Mouse (Mus musculus) bone marrow macrophage, adult 2 months (primary cell): Measurements from ENCODE around the gene Sowahb. TPM values are rescaled to one million over a fixed set of nuclear protein-coding genes. Genes with fewer than 3 reads are reported as not detected.
"Not testable (repeated sequence)": the region's sequence is repeated elsewhere in the genome, so short reads cannot be mapped to it uniquely, and the experiment has no call there.

Source experiments
- H3K27ac ChIP-seq: 2 replicates; pipeline ENCODE4 v1.5.1; 2012; ENCODE audit warnings: low read depth, low read length; ENCODE audit not compliant: insufficient read depth
- H3K4me1 ChIP-seq: 2 replicates; pipeline ENCODE4 v1.6.1; 2012; ENCODE audit warnings: low read length; ENCODE audit not compliant: control insufficient read depth, insufficient read depth
- H3K4me3 ChIP-seq: 2 replicates; pipeline ENCODE4 v1.5.1; 2012; ENCODE audit warnings: mild to moderate bottlenecking, low read length, moderate library complexity; ENCODE audit not compliant: insufficient read depth
- CTCF ChIP-seq: IDR thresholded peaks from 2 replicates; pipeline ENCODE4 v1.5.1; 2012; ENCODE audit warnings: low read depth, mild to moderate bottlenecking, low read length, moderate library complexity
- POLR2A ChIP-seq: IDR thresholded peaks from 2 replicates; pipeline ENCODE4 v1.6.1; 2012; ENCODE audit warnings: mild to moderate bottlenecking, low read depth, low read length, borderline replicate concordance
- polyA plus RNA-seq: library from polyadenylated mRNA; stranded (reverse); fragments of >200 nt; gene quantifications from 2 replicates; pipeline ENCODE4 v1.2.4, GENCODE M21; 2012; ENCODE audit not compliant: missing spikeins, insufficient read depth, insufficient read length

The Sowahb gene
- polyA plus RNA-seq, 1 experiment: not detected

- Histone ChIP-seq H3K4me3 (no peak overlapping the region), H3K27ac (no peak overlapping the region), H3K4me1 (peaks cover 30% of the 10 kb centered on the region)
- TF ChIP-seq POLR2A (no peak), CTCF (no peak)
Measured at GRCm38 (mm10) chr5:93027120-93027675, 17.6 kb downstream of the Sowahb start.

DNA sequence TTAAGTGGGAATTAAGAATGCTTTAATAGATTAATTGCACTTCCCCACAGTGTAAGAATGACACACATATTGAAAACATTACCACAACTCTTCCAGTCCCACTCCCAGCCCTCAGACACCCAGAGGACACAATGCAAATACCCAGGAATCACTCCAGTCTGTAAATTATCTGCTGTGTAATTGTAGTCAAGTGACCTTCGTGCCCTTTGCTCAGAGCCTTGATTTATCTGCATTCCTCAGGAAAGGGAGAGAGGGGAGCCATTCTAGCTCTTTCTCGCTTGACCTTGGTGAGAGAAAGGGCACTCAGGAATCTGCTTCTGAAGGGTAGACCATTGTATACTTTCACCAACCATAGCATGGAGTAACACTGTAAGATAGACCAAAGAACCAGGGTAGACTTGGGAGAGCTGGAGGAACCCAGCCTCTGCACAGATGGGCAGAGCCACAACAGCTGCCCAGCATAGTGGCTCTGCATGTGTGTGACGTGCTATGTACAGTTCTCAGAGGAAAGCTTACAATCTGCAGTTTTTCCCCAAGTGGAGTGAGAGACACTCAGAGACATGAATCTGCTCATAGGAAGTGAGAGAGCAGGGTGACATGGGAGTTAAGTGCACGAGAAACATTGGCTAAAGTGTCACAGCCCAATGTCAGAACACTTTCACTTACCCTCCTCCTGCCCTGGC is 18.2 kb downstream of the Sowahb start:
- Histone ChIP-seq H3K4me3 (no peak overlapping the region), H3K4me1 (peaks cover 28% of the 10 kb centered on the region), H3K27ac (no peak overlapping the region)
- TF ChIP-seq CTCF (no peak), POLR2A (no peak)

- Histone ChIP-seq H3K4me1 (peaks cover 24% of the 10 kb centered on the region), H3K27ac (no peak overlapping the region), H3K4me3 (no peak overlapping the region)
- no peak for TF ChIP-seq POLR2A
- no peak for TF ChIP-seq CTCF
Measured at GRCm38 (mm10) chr5:93024754-93025280, 20.0 kb downstream of the Sowahb start.

- Histone ChIP-seq H3K27ac (no peak overlapping the region), H3K4me1 (peaks cover 23% of the 10 kb centered on the region)
- TF ChIP-seq POLR2A (no peak), CTCF (no peak)
Measured at GRCm38 (mm10) chr5:93022126-93022797, 22.6 kb downstream of the Sowahb start.

GRCm38 (mm10) chr5:93020024-93020666 is 24.7 kb downstream of the Sowahb start:
- peaks cover 16% of the 10 kb centered on the region for H3K4me1 ChIP-seq
- TF ChIP-seq POLR2A (no peak), CTCF (no peak)
- H3K4me3 ChIP-seq: no peak overlapping the region
- no peak overlapping the region for H3K27ac ChIP-seq

More at GRCm38 (mm10) chr5:93022126-93022797, 22.6 kb downstream of the Sowahb start:
- H3K4me3 ChIP-seq: no peak overlapping the region

DNA sequence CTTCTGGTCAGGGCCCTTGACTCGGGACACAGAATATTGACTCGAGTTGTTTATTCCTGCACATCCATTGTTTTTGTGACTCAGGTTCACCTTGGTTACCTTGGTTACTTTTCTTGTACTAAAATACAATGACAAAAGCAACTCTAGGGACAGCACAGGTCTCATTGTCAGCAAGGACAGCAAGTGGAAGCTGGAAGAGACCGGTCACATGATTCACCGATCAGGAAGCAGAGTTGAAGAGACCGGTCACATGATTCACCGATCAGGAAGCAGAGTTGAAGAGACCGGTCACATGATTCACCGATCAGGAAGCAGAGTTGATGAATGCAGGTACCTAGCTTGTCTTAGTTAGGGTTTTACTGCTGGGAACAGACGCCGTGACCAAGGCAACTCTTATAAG is 25.6 kb downstream of the Sowahb start:
- peaks cover 16% of the 10 kb centered on the region for H3K4me1 ChIP-seq
- H3K27ac ChIP-seq, H3K4me3 ChIP-seq: not testable (repeated sequence)

- TF ChIP-seq POLR2A (no peak), CTCF (no peak)
- Histone ChIP-seq H3K4me3 (no peak overlapping the region), H3K4me1 (peaks cover 16% of the 10 kb centered on the region), H3K27ac (no peak overlapping the region)
Measured at GRCm38 (mm10) chr5:93017678-93018077, 27.1 kb downstream of the Sowahb start.

DNA sequence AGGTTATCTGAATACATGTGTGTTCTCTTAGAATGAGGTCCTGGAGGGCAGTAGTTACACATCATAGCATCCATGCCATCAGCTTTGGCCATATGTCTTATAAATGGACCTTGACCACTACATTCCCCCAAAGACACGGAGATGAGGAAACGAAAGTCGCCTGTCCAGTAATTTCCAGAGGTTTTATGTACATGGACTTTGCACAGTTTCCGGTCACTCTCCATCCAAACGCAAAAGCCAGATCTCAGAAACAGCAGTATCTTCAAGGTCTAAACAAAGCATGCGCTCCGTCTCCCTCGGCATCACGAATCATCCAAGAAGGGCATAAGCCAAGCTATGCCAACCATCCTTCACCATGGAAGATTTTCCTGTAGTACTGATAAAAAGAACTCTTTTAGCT is 36.6 kb downstream of the Sowahb start:
- TF ChIP-seq CTCF (no peak), POLR2A (no peak)
- H3K27ac ChIP-seq: no peak overlapping the region
- peaks cover 6% of the 10 kb centered on the region; the same call in 1 of the 2 replicates for H3K4me1 ChIP-seq
- no peak overlapping the region for H3K4me3 ChIP-seq

DNA sequence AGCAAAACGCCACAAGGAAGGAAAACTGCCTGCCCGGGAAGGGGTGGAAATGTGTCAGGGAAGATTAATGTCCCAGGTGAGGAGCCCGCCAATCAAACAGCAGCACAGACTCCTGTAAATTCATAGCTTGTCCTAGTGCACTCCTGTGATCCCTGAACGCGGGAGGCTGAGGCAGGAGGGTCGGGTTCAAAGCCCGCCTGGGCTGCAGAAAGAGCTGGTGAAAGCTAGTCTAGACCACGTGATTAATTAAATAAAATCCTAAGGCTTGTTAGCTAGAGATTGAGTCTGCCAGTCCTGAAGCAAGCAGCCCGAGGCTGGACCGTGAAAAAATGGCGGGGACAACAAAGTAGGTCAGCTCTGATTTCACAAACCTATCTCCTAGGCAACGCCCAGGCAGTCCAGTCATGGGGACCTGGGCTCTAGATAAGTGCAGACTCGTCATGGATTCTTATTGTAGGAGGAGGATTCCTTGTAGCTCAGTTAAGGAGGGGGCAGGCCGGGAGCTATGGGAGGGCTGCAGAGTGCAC is 38.9 kb downstream of the Sowahb start:
- Histone ChIP-seq H3K27ac (no peak overlapping the region), H3K4me3 (peak overlapping the region; percentile 9; the same call in 1 of the 2 replicates), H3K4me1 (peaks cover 12% of the 10 kb centered on the region)
- TF ChIP-seq POLR2A: no peak
- TF ChIP-seq CTCF: no peak
